Mouse (Mus musculus) megakaryocyte, embryonic 14.5 days (primary cell): ENCODE measurements around the gene Rrnad1. TPM values are rescaled to one million over a fixed set of nuclear protein-coding genes. Genes with fewer than 3 reads are reported as not detected.
"Not testable (repeated sequence)": the region's sequence is repeated elsewhere in the genome, so short reads cannot be mapped to it uniquely, and the experiment has no call there.

Experiments
- H3K27me3 ChIP-seq: replicated peaks from 2 replicates; pipeline ENCODE3; 2012; ENCODE audit warnings: inconsistent platforms
- H3K36me3 ChIP-seq: replicated peaks from 2 replicates; pipeline ENCODE3; 2012; ENCODE audit warnings: low read length, inconsistent platforms, mixed read lengths
- H3K4me1 ChIP-seq: 2 replicates; pipeline ENCODE4 v1.6.1; 2012; ENCODE audit warnings: inconsistent platforms
- H3K4me3 ChIP-seq: replicated peaks from 2 replicates; pipeline ENCODE3; 2012; ENCODE audit warnings: moderate library complexity, mild to moderate bottlenecking, inconsistent platforms
- H3K9me3 ChIP-seq: 2 replicates; pipeline ENCODE4 v1.6.1; 2012; ENCODE audit warnings: inconsistent platforms
- FLI1 ChIP-seq: IDR thresholded peaks from 2 replicates; pipeline ENCODE4 v1.6.1; 2012; ENCODE audit warnings: low read length, inconsistent platforms, mixed read lengths
- GATA1 ChIP-seq: IDR thresholded peaks from 3 replicates; pipeline ENCODE4 v1.6.1; 2012; ENCODE audit warnings: mixed read lengths, low read length, inconsistent platforms, borderline replicate concordance
- polyA plus RNA-seq: library from polyadenylated mRNA; stranded (reverse); fragments of >175 nt; gene quantifications from 2 replicates; pipeline ENCODE4 v1.2.3, GENCODE M21; 2012; ENCODE audit warnings: low replicate concordance; ENCODE audit not compliant: insufficient read depth

Gene Rrnad1
- polyA plus RNA-seq, 1 experiment = 13.9 TPM

DNA sequence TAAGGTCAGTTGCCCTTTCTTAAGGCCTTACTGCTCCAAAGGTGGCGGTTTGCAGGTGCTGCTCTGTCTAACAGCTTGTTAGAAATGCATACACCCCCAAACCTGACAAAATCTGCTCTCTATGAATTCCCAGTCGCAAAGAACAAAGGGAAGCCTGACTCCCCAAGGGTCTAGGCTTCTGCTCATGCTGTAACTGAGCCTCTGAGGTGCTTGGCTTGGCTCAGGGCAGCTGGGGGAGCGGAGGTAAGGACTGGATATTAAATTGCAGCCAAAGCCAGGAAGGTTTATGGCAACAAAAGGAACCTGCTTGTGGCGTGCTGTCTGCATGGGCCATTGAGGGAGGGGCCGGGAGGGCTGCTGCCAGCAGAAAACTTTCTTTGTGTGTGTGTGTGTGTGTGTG, 26.7 kb downstream of the Rrnad1 start:
- Histone ChIP-seq H3K9me3 (no peaks in the 10 kb centered on the region), H3K27me3 (no peaks in the 10 kb centered on the region), H3K4me3 (no peak overlapping the region), H3K4me1 (peaks cover 63% of the 10 kb centered on the region), H3K36me3 (peaks cover 6% of the 10 kb centered on the region)
- TF ChIP-seq FLI1 (no peak), GATA1 (no peak)

DNA sequence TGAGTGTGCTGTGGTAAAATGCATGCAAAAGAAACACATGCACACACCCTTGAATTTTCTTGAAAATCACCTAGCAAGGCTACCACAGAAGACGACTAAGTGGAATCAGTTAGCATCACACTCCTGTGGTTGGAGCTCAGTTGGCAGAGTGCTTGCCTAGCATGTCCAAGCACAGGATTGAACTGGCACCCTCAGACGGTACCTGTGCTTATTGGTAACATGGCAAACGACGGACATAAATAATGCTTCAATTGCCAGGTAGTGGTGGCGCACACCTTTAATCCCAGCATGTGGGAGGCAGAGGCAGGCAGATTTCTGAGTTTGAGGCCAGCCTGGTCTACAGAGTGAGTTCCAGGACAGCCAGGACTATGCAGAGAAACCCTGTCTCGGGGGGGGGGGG, 28.6 kb downstream of the Rrnad1 start:
- H3K36me3 ChIP-seq, H3K27me3 ChIP-seq, H3K9me3 ChIP-seq: not testable (repeated sequence)
- H3K4me1 ChIP-seq = peaks cover 57% of the 10 kb centered on the region
- peak overlapping the region; percentile 88 for H3K4me3 ChIP-seq

DNA sequence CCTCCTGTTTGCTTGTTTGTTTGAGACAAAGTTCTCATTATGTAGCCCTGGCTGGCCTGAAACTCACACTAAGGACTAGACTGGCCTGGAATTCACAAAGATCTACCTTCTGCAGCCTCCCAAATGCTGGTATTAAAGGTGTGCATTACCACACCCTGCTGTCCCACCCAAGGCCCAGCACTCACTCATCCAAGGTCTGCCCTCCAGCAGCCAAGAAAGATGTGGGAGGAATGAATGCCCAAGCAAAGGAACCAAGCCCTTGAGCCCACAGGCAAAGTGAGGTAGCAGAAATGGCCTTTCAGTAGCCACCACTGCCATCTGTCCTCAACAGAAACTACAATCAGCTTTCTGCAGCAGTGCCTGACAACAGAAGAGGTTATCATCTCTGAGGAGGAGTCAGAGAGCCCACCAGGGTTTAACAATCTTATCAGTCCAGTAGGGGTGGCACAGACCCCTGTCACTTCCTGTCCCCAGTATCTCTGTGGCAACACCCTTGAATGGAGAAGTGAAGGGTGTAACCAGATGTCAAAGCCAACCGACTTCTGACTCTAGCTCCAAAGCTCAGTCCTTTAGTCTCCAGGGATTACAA, 29.4 kb downstream of the Rrnad1 start:
- Histone ChIP-seq H3K4me3 (peak overlapping the region; percentile 88), H3K9me3 (no peaks in the 10 kb centered on the region)
- TF ChIP-seq FLI1 (no peak), GATA1 (peak; percentile 98)

GRCm38 (mm10) chr3:87899776-87900175, 30.7 kb downstream of the Rrnad1 start:
- TF ChIP-seq FLI1 (no peak), GATA1 (no peak)
- peaks cover 56% of the 10 kb centered on the region for H3K4me1 ChIP-seq
- H3K36me3 ChIP-seq = peaks cover 6% of the 10 kb centered on the region
- H3K4me3 ChIP-seq = no peak overlapping the region
- H3K9me3 ChIP-seq = no peaks in the 10 kb centered on the region
- no peaks in the 10 kb centered on the region for H3K27me3 ChIP-seq

More for the DNA sequence above, 29.4 kb downstream of the Rrnad1 start:
- H3K4me1 ChIP-seq = peaks cover 57% of the 10 kb centered on the region
- H3K27me3 ChIP-seq = no peaks in the 10 kb centered on the region
- peaks cover 6% of the 10 kb centered on the region for H3K36me3 ChIP-seq

DNA sequence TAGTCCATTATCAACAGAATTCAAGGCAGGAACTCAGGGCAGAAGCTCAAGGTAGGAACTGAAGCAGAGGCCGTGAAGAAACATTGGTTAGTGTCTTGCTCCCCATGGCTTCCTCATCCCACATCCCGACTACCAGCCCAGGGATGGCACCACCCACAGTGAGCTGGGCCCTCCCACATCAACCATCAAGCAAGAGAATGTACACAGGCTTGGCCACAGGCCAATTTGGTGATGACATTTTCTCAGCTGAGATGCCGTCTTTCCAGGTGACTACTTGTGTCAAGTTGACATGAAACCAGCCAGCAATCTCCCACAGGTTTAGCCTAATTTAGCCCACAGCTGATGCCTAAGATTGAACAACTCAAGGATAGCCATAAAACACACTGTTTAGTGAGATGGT, 31.3 kb downstream of the Rrnad1 start:
- TF ChIP-seq FLI1 (no peak), GATA1 (no peak)
- Histone ChIP-seq H3K27me3 (no peaks in the 10 kb centered on the region), H3K4me3 (no peak overlapping the region), H3K9me3 (no peaks in the 10 kb centered on the region), H3K4me1 (peaks cover 59% of the 10 kb centered on the region), H3K36me3 (peaks cover 6% of the 10 kb centered on the region)

- no peak overlapping the region for H3K4me3 ChIP-seq
- TF ChIP-seq FLI1 = no peak
- TF ChIP-seq GATA1 = no peak
- 0 out of 2 replicates have a peak, but pooled peaks cover under 1% of the 10 kb centered on the region for H3K9me3 ChIP-seq
- no peaks in the 10 kb centered on the region for H3K36me3 ChIP-seq
- peaks cover 28% of the 10 kb centered on the region for H3K4me1 ChIP-seq
- no peaks in the 10 kb centered on the region for H3K27me3 ChIP-seq
Measured at GRCm38 (mm10) chr3:87893367-87893905, 37.1 kb downstream of the Rrnad1 start.

- Histone ChIP-seq H3K4me3 (no peak overlapping the region), H3K27me3 (no peaks in the 10 kb centered on the region), H3K36me3 (no peaks in the 10 kb centered on the region), H3K9me3 (0 out of 2 replicates have a peak, but pooled peaks cover 5% of the 10 kb centered on the region), H3K4me1 (peaks cover 29% of the 10 kb centered on the region)
- no peak for TF ChIP-seq GATA1
- no peak for TF ChIP-seq FLI1
Measured at GRCm38 (mm10) chr3:87891481-87891880, 39.0 kb downstream of the Rrnad1 start.

DNA sequence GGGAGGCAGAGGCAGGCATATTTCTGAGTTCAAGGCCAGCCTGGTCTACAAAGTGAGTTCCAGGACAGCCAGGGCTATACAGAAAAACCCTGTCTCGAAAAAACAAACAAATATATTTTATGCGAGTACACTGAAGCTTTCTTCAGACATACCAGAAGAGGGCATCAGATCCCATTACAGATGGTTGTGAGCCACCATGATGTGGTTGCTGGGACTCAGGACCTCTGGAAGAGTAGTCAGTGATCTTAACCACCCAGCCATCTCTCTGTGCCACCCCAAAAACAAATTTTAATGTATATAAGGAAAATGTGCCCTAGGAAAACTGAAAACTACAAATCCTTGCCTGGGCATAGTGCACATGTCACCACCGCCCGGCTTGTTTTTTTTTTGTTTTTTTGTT, 43.1 kb downstream of the Rrnad1 start:
- not testable (repeated sequence) for H3K4me3 ChIP-seq, H3K27me3 ChIP-seq, H3K9me3 ChIP-seq
- peaks cover 33% of the 10 kb centered on the region for H3K4me1 ChIP-seq
- H3K36me3 ChIP-seq = peaks cover 12% of the 10 kb centered on the region

- no peaks in the 10 kb centered on the region for H3K27me3 ChIP-seq
- TF ChIP-seq GATA1 (no peak), FLI1 (no peak)
- H3K9me3 ChIP-seq = 0 out of 2 replicates have a peak, but pooled peaks cover 5% of the 10 kb centered on the region
- peaks cover 17% of the 10 kb centered on the region for H3K36me3 ChIP-seq
- H3K4me3 ChIP-seq = peak overlapping the region; percentile 97
- peaks cover 35% of the 10 kb centered on the region for H3K4me1 ChIP-seq
Measured at GRCm38 (mm10) chr3:87886416-87886815, 44.1 kb downstream of the Rrnad1 start.

GRCm38 (mm10) chr3:87886004-87886365, 44.5 kb downstream of the Rrnad1 start:
- TF ChIP-seq GATA1 (no peak), FLI1 (no peak)
- Histone ChIP-seq H3K4me3 (peak overlapping the region; percentile 97), H3K9me3 (0 out of 2 replicates have a peak, but pooled peaks cover 5% of the 10 kb centered on the region), H3K27me3 (no peaks in the 10 kb centered on the region), H3K4me1 (peaks cover 35% of the 10 kb centered on the region), H3K36me3 (peaks cover 21% of the 10 kb centered on the region)
